Mouse (Mus musculus): Measurements from ENCODE around the gene Pdx1. TPM values are rescaled to one million over a fixed set of nuclear protein-coding genes. Genes with fewer than 3 reads are reported as not detected.
A peak's percentile ranks its signal among the peaks of the same experiment; 100 is the strongest.

The Pdx1 gene
- total RNA-seq, 1 experiment from 2014 or later = not detected

GRCm38 (mm10) chr5:147274174-147275141, 4.7 kb downstream of the Pdx1 start:
- peak; percentile 27 to 39 for ATAC-seq (replicated peaks in 1 of 2; ENCODE audit: insufficient read depth in 1 of 2, low FRiP score in 2 of 2, low TSS enrichment in 1 of 2, low read depth in 1 of 2, poor library complexity in 2 of 2, severe bottlenecking in 2 of 2)

DNA sequence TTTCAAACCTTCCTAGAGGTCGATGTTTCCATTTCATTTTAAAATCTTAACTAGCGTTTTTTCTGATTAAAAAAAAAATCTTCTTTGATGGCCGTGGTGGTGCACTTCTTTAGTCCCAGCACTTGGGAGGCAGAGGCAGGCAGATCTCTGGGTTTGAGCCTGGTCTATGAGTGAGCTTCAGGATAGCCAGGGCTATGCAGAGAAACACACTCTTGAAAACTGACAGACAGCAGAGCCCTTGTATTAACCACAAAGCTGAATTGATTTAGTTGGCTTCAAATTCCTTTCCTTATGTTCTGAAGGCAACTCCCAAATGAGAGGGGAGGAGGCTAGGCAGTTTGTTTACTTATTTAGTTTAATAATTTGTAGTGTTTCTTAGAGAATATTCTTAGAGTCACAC, 6.0 kb downstream of the Pdx1 start:
- ATAC-seq (replicated peaks in 1 of 2; ENCODE audit: insufficient read depth in 1 of 2, low FRiP score in 2 of 2, low TSS enrichment in 1 of 2, low read depth in 1 of 2, poor library complexity in 2 of 2, severe bottlenecking in 2 of 2) = no peak

- no peak for ATAC-seq (replicated peaks in 1 of 2; ENCODE audit: insufficient read depth in 1 of 2, low FRiP score in 2 of 2, low TSS enrichment in 1 of 2, low read depth in 1 of 2, poor library complexity in 2 of 2, severe bottlenecking in 2 of 2)
Measured at GRCm38 (mm10) chr5:147276701-147277546, 7.2 kb downstream of the Pdx1 start.

- no peak for ATAC-seq (replicated peaks in 1 of 2; ENCODE audit: insufficient read depth in 1 of 2, low FRiP score in 2 of 2, low TSS enrichment in 1 of 2, low read depth in 1 of 2, poor library complexity in 2 of 2, severe bottlenecking in 2 of 2)
Measured at GRCm38 (mm10) chr5:147277547-147277925, 7.8 kb downstream of the Pdx1 start.

- ATAC-seq (replicated peaks in 1 of 2; ENCODE audit: insufficient read depth in 1 of 2, low FRiP score in 2 of 2, low TSS enrichment in 1 of 2, low read depth in 1 of 2, poor library complexity in 2 of 2, severe bottlenecking in 2 of 2) = no peak
Measured at GRCm38 (mm10) chr5:147284365-147284764, 14.6 kb downstream of the Pdx1 start.

DNA sequence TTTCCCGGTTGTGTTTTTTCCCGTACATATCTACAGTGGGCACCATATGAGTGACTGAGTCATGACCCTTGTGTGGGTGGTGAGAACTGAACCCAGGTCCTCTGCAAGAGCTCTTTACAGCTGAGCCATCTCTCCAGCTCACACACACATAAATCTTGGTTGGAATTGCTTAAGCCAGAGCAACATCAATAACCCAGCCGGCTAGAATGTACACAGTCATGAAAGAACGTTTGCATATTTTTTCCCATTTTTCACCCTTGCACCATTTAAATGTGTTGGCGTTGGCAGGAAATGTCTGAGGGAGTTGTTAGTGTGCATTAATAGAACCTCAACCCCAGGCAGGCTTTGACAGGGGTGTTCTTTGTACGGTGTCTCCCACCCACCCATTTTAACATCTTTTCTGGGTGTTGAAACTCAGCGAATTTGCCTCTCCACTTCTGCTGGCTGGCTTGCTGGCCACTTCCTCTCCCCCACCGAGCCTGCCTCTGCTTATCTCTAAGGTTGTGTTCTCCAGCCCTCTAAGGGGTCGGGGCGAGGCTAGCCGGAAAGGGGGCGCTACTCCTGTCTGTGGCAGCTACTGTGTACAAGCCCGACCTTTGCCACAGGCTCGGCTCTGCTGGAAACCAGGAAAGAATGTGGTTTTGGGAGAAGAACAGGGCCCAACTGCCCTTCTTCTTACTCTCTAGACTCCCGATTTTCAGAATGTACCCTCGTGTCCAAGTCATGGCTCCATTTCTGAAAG, 22.2 kb downstream of the Pdx1 start:
- ATAC-seq (replicated peaks in 1 of 2; ENCODE audit: insufficient read depth in 1 of 2, low FRiP score in 2 of 2, low TSS enrichment in 1 of 2, low read depth in 1 of 2, poor library complexity in 2 of 2, severe bottlenecking in 2 of 2) = peak in 1 of 2 experiments; percentile 51; a peak in 1 of 4 replicates

DNA sequence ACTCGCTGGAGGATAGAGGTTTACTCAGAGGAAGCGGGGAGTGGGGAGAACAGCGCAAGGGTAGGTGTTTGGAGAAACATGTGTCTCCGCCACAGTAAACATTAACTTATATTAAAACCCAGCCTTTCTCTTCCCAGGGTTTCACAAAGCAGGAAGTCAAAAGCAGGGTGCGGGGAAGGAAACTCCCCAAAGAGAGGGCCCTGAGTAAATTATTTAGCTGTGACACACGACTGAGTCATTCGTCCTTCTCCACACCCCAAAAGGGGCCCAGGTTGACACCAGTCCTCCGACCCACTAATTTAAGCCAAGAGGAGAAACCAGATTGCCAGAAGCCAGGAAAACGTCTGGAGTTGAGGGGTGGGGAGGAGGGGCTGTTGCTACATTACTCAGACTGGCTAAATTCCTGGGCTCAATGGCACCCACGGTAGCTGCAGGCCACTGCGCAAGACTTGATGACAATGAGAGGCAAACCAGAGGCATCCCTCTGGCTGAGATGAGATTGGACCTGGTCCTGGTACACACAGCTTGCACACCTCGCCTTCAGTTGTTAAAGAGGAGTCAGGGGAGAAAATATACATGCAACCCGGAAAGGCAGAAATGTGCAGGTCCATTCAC, 22.9 kb downstream of the Pdx1 start:
- 0 out of 4 replicates have a peak, but pooled peaks of 1 of the 2 experiments have one; percentile 19 for ATAC-seq (replicated peaks in 1 of 2; ENCODE audit: insufficient read depth in 1 of 2, low FRiP score in 2 of 2, low TSS enrichment in 1 of 2, low read depth in 1 of 2, poor library complexity in 2 of 2, severe bottlenecking in 2 of 2)

GRCm38 (mm10) chr5:147293127-147293910, 23.6 kb downstream of the Pdx1 start:
- ATAC-seq (replicated peaks in 1 of 2; ENCODE audit: insufficient read depth in 1 of 2, low FRiP score in 2 of 2, low TSS enrichment in 1 of 2, low read depth in 1 of 2, poor library complexity in 2 of 2, severe bottlenecking in 2 of 2) = peak; percentile 82 to 91

DNA sequence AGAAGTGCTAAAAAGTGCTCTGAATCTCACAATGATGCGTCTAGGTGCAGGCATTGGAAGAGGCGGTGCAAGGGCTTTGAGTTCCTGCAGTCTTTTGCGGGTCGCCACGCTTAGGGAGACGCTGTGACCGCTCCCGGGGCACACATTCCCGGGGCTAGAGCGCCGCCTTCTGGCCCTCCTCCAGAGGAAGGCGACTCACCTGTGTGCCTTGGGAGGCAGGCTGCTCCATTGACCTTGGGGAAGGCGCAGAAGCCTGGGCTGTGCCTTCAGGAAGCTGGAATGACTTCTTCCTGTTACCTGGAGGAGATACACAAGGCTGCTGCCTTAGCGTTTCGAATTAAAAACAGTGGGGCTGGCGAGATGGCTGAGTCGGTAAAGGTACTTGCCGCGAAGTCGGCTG, 24.4 kb downstream of the Pdx1 start:
- no peak for ATAC-seq (replicated peaks in 1 of 2; ENCODE audit: insufficient read depth in 1 of 2, low FRiP score in 2 of 2, low TSS enrichment in 1 of 2, low read depth in 1 of 2, poor library complexity in 2 of 2, severe bottlenecking in 2 of 2)

- no peak for ATAC-seq (replicated peaks in 1 of 2; ENCODE audit: insufficient read depth in 1 of 2, low FRiP score in 2 of 2, low TSS enrichment in 1 of 2, low read depth in 1 of 2, poor library complexity in 2 of 2, severe bottlenecking in 2 of 2)
Measured at GRCm38 (mm10) chr5:147297249-147297648, 27.5 kb downstream of the Pdx1 start.

DNA sequence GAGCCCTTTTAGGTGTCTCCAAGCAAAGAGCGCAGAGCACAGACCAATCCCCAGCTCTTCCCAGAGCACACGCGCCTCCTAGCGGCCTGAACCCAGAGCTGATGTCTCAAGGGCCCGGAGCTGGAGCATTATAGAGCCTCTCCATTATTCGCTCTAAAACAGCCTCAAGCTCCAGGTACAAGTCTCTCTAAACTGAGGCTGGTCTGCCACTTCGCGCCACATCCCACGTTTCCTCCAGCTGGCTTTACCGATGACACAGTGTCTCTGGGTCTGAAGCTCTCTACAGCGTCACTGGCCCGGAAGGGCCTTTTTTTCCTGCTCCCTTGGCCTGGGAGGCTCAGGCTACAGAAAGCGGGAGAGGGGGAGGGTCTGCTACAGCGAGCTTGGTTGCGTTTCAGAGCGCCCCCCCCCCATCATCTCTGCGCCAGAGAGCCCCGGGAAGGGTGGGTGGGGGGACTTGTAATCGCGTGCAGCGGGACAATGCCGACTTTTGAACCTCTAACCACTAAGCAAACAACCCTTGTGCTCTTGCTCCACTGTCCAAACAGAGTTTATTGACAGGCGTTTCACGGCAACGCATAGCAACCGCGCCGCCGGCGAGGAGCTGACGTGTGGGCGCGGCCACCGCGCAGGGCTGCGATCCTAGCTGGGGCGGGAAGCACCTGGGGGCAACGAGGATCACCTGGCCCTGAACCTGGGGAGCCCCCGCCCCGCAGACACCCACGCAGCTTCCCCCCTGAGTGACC, 29.7 kb downstream of the Pdx1 start:
- peak; percentile 68 to 74; a peak in 3 of 4 replicates for ATAC-seq (replicated peaks in 1 of 2; ENCODE audit: insufficient read depth in 1 of 2, low FRiP score in 2 of 2, low TSS enrichment in 1 of 2, low read depth in 1 of 2, poor library complexity in 2 of 2, severe bottlenecking in 2 of 2)

- ATAC-seq (replicated peaks in 1 of 2; ENCODE audit: insufficient read depth in 1 of 2, low FRiP score in 2 of 2, low TSS enrichment in 1 of 2, low read depth in 1 of 2, poor library complexity in 2 of 2, severe bottlenecking in 2 of 2) = no peak
Measured at GRCm38 (mm10) chr5:147300001-147300363, 30.2 kb downstream of the Pdx1 start.

GRCm38 (mm10) chr5:147300917-147301780, 31.4 kb downstream of the Pdx1 start:
- ATAC-seq (replicated peaks in 1 of 2; ENCODE audit: insufficient read depth in 1 of 2, low FRiP score in 2 of 2, low TSS enrichment in 1 of 2, low read depth in 1 of 2, poor library complexity in 2 of 2, severe bottlenecking in 2 of 2) = no peak

GRCm38 (mm10) chr5:147301781-147302070, 32.0 kb downstream of the Pdx1 start:
- no peak for ATAC-seq (replicated peaks in 1 of 2; ENCODE audit: insufficient read depth in 1 of 2, low FRiP score in 2 of 2, low TSS enrichment in 1 of 2, low read depth in 1 of 2, poor library complexity in 2 of 2, severe bottlenecking in 2 of 2)

DNA sequence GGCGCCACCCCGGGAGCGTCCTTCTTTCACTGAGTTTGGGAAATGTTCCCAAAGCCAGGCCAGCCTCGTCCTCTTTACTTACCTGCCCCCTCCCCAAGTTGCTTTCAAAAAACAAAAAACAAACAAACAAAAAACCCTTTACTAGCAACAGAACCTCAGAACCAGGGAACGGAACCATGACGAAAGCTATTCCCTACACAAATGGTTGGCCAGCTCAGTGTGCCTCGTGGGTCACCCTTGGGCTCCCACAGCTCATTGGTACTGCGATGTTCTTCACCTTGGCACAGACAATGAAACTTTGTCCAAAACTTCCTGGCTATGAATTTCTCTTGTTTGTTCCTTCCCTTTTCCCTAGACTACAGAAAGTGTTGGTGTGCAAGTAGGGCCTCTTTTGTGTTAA, 32.4 kb downstream of the Pdx1 start:
- ATAC-seq (replicated peaks in 1 of 2; ENCODE audit: insufficient read depth in 1 of 2, low FRiP score in 2 of 2, low TSS enrichment in 1 of 2, low read depth in 1 of 2, poor library complexity in 2 of 2, severe bottlenecking in 2 of 2) = no peak

All from hematopoietic stem cell, adult 5-6 weeks (primary cell).